Mouse (Mus musculus): ENCODE data around the gene Gm4559.

DNA sequence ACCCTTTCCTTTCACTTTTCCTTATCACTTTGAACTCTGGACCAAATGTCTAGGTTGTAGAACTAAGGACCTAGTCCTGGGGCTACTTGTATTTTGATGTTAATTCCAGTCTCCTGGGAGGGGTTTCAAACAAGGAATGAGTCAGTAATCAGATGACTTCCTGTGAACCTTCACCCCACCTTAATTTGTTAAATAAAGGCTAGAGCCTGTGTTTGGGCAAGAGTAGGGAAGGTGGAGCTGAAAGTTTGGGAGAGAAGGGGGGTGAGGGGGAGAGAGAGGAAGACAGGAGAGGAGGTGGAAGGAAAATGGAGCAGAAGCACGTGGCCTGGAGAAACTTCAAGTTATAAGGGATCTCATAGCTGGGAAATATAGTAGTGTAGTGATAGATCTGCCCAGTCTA lies 42.6 kb downstream of the Gm4559 start:
- TF ChIP-seq CTCF (IDR thresholded peaks at IDR 0.05; ENCODE audit: extremely low read depth, insufficient read length, insufficient replicate concordance, low read depth, low read length) (no peak), POLR2A (IDR thresholded peaks at IDR 0.05; ENCODE audit: low read depth, low read length) (no peak)

All from small intestine, adult 2 months (tissue).